Mouse (Mus musculus) CD4-positive naive resting alpha-beta T cell, adult 57 days (primary cell): ENCODE data around the gene Hecw1. TPM values are rescaled to one million over a fixed set of nuclear protein-coding genes. Genes with fewer than 3 reads are reported as not detected.

ENCODE experiments used
- total RNA-seq: library from RNA; stranded (reverse); gene quantifications from one replicate; pipeline ENCODE4 v1.2.4, GENCODE M21; 2023

The Hecw1 gene
- total RNA-seq, result not detected

GRCm38 (mm10) chr13:14522906-14523269 is at the start of gene Hecw1:
Gene Hecw1, minus strand, starts transcription at chr13:14523228.

Other genes starting within 250 kb of the Hecw1 start
- gene Mrpl32, start 89.9 kb upstream of the Hecw1 start, total RNA-seq, result 39.5 TPM
- 55.8 TPM for gene Psma2, start 90.0 kb upstream of the Hecw1 start, total RNA-seq
- 3.1 TPM for gene AW209491, start 106.9 kb upstream of the Hecw1 start, total RNA-seq